Mouse (Mus musculus) thymus, adult 18-20 months (tissue): Measurements from ENCODE around the gene Kcnab3.
A peak's percentile ranks its signal among the peaks of the same experiment; 100 is the strongest.
"Not testable (repeated sequence)": the region's sequence is repeated elsewhere in the genome, so short reads cannot be mapped to it uniquely, and the experiment has no call there.

Source experiments
- DNase-seq, 2 experiments: peaks; one replicate each; pipeline ENCODE4 v3.0.0; 2022; ENCODE audit warnings: mixed read lengths in 2 of 2

Kcnab3 gene

GRCm38 (mm10) chr11:69325628-69326407 is at the start of gene Kcnab3:
Gene Kcnab3 (plus strand): TSS chr11:69326258.
- peak; percentile 76 to 83 for DNase-seq

- DNase-seq: no peak
Observed at GRCm38 (mm10) chr11:69277267-69277666, 48.8 kb upstream of the Kcnab3 start.

DNA sequence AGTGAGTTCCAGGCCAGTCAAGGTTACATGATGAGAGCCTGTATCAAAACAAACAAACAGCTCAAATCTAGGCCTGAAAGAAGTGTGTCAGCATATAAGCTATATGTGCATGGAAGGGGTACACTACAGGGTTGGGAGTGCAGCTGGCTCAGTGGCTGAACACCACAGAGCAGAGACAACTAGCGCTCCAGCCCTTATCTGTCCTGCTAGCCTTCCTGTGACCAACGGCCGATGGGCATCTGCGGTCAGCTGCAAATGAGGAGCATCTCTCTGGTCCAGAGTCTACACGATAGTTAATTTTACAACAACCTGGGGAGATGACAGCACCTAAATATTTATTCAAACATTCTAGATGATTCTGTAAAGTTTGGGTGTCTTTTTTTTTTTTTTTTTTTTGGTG is 34.9 kb upstream of the Kcnab3 start:
- DNase-seq: no peak

DNA sequence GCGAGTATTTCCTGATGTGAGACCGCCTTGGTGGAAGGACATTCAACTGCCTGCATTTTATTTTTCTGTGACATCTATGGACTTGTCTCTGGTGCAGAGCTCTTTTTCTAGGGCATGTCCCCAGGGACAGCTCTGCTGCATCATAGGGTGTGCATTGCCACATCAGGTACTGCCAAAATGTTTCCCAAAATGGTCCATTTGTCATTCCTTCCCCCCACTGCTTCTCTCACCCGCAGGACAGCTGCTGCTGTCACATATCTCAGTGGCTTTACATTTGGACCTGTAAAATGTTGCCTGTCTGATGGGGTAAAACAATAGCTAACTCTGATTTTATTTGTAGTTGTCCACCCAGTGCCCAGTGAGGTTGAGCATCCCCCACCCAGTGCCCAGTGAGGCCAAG is 30.8 kb upstream of the Kcnab3 start:
- DNase-seq: no peak

DNA sequence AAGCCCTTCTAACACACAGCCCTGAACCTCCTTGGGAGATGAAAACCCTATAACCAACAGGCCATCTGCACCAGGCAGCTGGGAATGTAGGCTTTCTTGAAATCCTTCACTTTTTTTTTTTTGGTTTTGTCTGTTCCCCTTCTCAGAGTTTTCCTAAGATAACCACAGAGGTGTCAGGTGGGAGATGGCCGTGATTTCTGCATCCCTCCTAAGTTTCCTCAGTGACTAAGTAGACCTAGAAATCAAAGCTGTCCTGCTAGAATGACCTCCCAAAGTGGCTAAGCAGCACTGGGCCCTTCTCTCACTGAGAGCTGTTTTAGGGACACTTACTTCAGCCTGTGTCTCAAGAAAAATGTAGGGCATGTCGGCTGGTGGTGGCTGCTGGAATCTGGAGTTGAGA is 28.3 kb upstream of the Kcnab3 start:
- no peak for DNase-seq

DNA sequence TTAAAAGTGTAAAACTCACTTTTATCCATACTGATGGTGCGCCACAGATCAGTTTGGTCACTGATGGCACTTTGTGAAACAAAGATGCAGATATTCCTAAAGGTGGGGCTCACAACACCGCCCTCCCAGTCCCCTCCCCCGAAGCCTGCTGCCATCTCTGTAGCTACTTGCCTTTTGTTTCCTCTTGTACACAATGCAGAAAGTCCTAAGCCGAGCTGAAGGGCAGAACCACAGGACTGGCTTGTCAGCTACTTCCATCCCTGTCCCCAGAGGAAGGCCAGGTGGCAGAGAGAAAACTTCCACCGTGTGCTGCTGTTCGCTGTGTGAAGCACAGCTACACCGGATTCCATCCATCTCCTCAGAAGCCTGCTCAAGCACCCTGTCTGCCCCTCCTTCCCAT is 27.8 kb upstream of the Kcnab3 start:
- no peak for DNase-seq

- DNase-seq: no peak
Observed at GRCm38 (mm10) chr11:69302817-69303216, 23.2 kb upstream of the Kcnab3 start.

GRCm38 (mm10) chr11:69305291-69305690 is 20.8 kb upstream of the Kcnab3 start:
- DNase-seq: no peak

GRCm38 (mm10) chr11:69306039-69306438 is 20.0 kb upstream of the Kcnab3 start:
- DNase-seq: no peak

- DNase-seq: no peak
Observed at GRCm38 (mm10) chr11:69311266-69311665, 14.8 kb upstream of the Kcnab3 start.

DNA sequence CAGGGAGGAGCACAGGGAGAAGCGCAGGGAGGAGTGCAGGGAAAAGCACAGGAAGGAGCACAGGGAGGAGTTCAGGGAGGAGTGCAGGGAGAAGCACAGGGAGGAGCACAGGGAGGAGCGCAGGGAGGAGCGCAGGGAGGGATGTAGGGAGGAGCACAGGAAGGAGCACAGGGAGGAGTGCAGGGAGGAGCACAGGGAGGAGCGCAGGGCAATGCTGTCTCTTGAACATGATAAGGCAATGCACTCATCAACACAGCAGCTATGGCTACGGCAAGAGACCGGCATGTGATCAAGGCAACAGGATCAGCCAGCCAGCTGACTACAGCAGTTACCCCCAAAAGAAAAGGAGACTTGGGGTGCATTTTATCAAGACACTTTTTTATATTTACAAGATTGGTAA is 9.7 kb upstream of the Kcnab3 start:
- no peak for DNase-seq

DNA sequence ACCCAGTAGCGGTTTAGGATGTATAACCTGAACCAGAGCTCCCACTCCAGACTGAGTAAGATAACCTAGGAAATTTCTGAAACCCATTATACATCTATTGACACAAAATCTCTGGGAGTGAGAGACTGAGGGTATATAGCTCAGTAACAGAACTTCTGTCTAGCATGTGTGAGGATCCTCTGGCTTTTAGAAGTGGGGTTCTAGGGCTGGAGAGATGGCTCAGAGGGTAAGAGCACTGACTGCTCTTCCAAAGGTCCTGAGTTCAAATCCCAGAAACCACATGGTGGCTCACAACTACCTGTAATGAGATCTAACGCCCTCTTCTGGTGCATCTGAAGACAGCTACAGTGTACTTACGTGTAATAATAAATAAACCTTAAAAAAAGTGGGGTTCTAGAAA is 8.1 kb upstream of the Kcnab3 start:
- DNase-seq: not testable (repeated sequence)

GRCm38 (mm10) chr11:69321580-69321979 is 4.5 kb upstream of the Kcnab3 start:
- no peak for DNase-seq

DNA sequence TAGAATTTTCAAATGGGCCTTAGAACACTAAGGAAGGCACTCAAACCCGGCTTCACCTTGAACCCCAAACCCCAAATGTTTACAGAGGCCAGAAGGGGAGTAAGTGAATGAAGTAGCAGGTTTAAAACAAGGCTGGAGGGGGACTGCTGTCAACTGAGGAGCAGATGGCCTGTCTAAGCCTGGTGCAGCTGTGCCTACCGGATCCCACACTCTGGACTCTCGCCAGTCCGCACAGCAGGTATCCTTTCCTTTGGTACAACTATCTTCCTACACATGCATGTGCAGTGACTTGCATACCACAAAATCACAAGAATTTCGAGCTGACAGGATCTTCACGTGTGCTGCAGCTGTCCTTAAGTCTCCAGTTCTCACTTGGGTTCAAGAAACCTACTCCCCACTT is 4.0 kb upstream of the Kcnab3 start:
- DNase-seq: no peak

DNA sequence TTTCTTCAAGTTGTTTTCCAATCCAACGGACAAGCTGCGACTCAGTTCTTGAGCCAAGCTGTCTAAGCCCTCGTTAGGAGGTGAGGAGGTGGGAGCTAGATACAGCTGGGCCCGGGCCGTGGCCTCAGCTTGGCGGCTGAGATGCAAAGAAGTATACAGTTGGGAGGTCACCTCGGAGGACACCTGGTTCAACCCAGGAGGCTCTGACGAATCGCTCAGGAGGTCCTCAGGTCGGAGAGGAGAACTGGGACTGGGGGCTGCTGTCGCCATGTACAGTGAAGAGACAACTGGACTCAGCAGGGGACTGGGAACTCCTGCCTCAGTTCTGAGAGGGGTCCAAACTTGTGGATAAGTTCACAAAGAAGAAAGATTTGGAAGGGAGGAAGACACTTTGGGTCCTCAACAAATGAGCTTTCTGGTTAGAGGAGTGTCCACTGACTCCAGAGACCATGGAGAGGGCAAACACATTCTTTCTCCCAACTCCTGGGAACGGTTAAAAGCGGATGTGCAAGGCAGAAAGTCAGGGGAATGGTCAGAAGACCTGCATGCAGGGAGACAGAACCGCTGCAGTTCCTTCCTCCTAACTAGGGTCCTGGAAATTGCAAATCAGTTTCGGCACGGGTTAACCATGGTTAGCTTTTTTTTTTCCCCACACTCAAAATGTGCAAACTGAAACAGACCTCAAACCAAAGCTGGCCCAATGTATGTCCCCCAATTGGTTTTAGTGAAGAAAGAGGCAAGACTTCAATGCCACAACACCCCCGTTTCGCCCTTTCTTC is 3.2 kb upstream of the Kcnab3 start:
- DNase-seq: no peak

- DNase-seq: peak; percentile 99 to 100
Observed at GRCm38 (mm10) chr11:69323667-69324111, 2.4 kb upstream of the Kcnab3 start, which contains the start of the genes Cntrob and Trappc1. Gene Cntrob (minus strand): TSS chr11:69323775. Gene Trappc1 (plus strand): TSS chr11:69323980.

DNA sequence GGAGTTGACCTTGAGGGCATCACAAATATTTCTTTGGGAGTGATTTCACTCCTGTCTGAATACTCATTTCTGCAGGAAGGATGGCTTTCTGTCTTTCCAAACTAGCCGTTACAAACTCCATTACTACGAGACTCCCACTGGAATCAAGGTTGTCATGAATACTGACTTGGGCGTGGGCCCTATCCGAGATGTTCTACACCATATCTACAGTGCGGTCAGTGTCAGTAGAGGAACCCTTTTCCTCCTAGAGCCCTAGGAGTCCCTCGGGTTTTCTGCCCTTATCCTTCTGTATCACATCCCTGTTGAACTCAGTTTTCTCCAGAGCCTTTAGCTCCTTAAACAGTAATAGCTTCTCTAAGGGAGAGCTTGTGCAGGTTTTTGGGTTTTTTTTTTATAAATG is 1.3 kb upstream of the Kcnab3 start:
- DNase-seq: no peak

DNA sequence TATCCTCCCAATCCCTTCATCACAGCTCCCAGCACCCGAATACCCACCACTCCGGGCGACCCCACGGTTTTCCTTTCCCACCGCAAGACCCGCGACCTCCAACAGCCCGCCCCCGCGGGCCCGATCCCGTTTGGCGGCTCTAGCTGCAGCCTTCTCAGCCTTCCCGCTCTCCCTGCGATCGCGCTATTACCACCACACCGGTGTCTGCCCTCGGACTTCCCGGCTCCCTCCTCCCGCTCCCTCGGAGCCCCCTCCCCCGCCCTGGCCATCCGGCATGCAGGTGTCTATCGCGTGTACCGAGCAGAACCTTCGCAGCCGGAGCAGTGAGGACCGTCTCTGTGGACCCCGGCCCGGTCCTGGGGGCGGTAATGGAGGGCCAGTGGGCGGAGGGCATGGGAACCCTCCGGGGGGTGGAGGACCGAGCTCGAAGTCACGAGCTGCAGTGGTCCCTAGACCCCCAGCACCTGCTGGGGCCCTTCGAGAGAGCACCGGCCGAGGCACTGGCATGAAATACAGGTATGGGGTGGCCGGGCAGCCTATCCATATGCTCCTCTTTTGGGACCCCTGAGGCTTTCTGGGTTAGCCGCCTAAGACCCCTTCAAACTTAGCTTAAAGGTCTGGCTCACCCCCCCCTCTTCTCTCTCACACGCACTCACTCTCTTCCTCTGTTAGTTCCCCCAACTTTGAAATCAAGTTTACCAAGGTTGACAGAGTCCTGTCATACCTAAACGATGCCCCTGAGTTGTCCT is 524 bp downstream of the Kcnab3 start:
- DNase-seq: peak; percentile 51 to 57

DNA sequence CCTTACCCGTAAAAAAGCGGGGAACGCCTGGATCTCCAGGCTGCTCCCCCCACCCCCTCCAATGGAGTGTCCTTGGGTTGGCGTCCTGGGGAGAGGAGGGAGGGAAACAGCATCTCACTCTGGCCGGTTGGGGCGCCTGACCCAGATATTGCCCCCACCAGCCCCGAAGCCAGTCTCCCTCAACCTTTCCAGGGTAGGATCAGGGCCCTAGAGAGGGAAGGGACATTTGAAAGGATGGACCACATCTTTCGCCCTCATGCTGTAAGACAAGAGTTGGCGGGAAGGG is 1.0 kb downstream of the Kcnab3 start:
- DNase-seq: no peak

DNA sequence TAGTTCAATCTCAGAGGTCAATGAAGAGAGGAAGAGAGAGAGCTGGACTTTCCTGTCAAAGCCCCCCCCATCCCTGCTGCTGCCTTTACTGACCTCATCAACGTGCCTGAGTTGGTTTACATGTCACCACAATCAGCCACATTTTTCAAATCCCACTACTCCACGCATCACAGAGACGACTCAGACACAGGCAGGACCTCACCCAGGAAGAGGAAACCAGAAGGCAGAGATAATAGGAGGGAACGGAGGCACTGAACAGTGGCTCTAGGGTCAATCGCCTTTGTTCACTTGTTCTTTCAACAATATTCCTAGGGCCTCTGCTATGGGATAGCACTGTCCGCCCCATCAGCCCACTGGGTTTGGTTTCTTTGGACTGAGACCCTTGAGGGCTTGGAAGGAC is 1.6 kb downstream of the Kcnab3 start:
- no peak for DNase-seq

DNA sequence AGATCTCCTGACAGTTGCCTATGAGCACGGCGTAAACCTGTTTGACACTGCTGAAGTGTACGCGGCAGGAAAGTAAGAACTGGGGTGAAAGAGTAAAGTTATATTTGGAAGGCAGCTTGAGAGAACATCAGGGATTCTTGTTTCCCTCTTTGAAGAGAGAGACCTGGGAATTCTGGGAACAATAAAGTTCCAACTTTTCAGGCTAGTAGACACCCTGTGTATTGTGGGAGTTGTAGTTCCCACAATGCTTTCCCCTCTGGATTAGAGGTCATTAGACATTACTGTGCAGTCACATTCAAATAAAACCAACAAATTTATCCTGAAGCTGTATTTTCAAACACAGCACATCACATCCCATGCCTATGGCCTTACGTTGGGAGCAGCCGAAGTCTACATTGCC is 2.5 kb downstream of the Kcnab3 start:
- no peak for DNase-seq

DNA sequence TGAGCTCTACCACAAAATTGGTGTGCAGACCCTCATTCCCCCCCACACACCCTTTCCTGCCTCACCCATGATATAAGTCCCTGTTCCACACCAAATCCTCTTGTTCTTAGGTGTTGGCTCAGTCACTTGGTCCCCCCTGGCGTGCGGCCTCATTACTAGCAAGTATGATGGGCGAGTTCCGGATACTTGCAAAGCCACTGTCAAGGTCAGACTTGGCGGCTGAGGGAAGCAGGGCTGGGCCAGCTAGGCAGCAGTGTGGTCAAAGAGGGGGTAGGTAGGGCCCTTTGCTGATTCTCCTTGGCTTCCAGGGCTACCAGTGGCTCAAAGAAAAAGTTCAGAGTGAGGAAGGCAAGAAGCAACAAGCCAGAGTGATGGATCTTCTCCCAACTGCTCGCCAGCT is 5.1 kb downstream of the Kcnab3 start:
- no peak for DNase-seq

DNA sequence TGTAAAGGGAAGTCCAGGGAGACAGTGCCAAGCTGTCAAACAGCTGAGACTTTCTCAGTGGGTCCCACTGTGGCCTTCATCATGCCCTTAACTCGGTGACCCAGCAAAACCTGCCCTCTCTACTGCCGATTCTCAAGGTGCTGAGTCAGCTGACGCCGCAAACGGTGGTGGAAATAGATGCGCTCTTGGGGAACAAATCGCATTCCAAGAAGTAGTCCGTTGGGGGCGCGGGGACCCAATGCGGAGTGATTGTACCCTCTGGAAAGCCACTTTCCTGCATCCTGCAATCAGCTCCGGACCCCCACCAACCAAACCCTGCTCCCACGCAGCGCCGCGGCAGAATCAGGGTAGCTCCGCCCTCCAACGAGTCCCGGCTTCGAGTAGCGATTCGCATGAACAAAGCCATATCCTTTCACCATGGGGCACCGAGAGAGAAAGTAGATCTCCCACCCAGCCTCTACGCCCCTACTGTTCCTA is 5.9 kb downstream of the Kcnab3 start:
- peak; percentile 56 to 71 for DNase-seq
